Mouse (Mus musculus) erythroid progenitor cell, adult 5-6 weeks (primary cell): Measurements from ENCODE around the gene Ugt1a7c. TPM values are rescaled to one million over a fixed set of nuclear protein-coding genes. Genes with fewer than 3 reads are reported as not detected.
"Not testable (repeated sequence)": the region's sequence is repeated elsewhere in the genome, so short reads cannot be mapped to it uniquely, and the experiment has no call there.

ENCODE experiments used
- ATAC-seq: replicated peaks from 2 replicates; pipeline ENCODE4 v1.8.0; 2016; ENCODE audit warnings: moderate number of reproducible peaks, mild to moderate bottlenecking, moderate TSS enrichment, inconsistent platforms; ENCODE audit not compliant: poor library complexity, low FRiP score, severe bottlenecking
- total RNA-seq, 2 experiments: library from RNA; stranded (forward) in 1 of 2; stranded (reverse) in 1 of 2; fragments of 150-400 nt in 1 of 2; fragments of 186-747, 209-891 nt in 1 of 2; gene quantifications; 2 replicates each; pipeline versions ENCODE4 v1.2.3 to v1.2.4; 2015 to 2017; ENCODE audit warnings: low replicate concordance in 2 of 2

Gene Ugt1a7c
- total RNA-seq, 2 experiments from 2014 or later, result 7.5 to 11.5 TPM

- no peak for ATAC-seq
These were observed 123.2 kb downstream of the Ugt1a7c start for GRCm38 (mm10) chr1:88218051-88218450.

- ATAC-seq, result no peak
These were observed 123.7 kb downstream of the Ugt1a7c start for GRCm38 (mm10) chr1:88218591-88218990.

- ATAC-seq, result no peak
These were observed 124.2 kb downstream of the Ugt1a7c start for GRCm38 (mm10) chr1:88219054-88219453.

- ATAC-seq, result no peak
These were observed 125.5 kb downstream of the Ugt1a7c start for GRCm38 (mm10) chr1:88220336-88220735.

- no peak for ATAC-seq
These were observed 127.4 kb downstream of the Ugt1a7c start for GRCm38 (mm10) chr1:88222216-88222615.

DNA sequence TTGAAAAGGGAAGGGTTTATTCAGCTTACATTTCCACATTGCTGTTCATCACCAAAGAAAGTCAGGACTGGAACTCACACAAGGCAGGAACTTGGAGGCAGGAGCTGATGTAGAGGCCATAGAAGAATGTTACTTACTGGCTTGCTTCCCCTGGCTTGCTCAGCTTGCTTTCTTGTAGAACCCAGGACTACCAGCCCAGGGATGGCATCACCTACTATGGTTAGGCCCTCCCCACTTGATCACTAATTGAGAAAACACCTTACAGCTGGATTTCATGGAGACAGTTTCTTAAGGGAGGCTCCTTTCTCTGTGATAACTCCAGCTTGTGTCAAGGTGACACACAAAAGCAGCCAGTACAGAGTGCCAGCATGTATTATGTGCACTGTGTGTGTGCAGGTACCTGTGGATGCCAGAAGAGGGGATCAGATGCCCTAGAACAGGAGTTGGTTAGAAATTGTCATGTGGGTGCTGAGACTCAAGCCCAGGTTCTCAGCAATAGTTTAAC lies 128.2 kb downstream of the Ugt1a7c start:
- ATAC-seq, result not testable (repeated sequence)

GRCm38 (mm10) chr1:88223591-88223990 lies 128.7 kb downstream of the Ugt1a7c start:
- no peak for ATAC-seq

- no peak for ATAC-seq
These were observed 129.3 kb downstream of the Ugt1a7c start for GRCm38 (mm10) chr1:88224029-88224776.

GRCm38 (mm10) chr1:88225301-88225700 lies 130.4 kb downstream of the Ugt1a7c start:
- ATAC-seq, result not testable (repeated sequence)

DNA sequence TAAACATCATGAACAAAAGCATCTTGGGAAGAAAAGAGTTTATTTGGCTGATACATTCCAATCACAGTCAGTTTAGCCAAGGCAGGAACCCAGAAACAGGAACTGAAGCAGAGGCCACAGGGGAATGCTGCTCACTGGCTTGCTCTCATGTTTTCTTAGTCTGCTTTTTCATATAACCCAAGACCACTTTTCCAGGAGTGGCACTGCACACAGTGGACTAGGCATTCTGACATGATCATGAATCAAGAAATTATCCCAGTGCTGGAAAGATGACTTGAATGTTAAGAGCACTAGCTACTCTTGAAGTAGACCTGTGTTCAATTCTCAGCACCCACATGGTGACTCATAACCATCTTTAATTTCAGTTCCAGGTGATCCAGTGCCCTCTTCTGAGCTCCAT lies 130.9 kb downstream of the Ugt1a7c start:
- no peak for ATAC-seq

- no peak for ATAC-seq
These were observed 132.0 kb downstream of the Ugt1a7c start, which contains the start of gene Mroh2a for GRCm38 (mm10) chr1:88226670-88227379. Mroh2a (plus strand) TSS chr1:88226986.

DNA sequence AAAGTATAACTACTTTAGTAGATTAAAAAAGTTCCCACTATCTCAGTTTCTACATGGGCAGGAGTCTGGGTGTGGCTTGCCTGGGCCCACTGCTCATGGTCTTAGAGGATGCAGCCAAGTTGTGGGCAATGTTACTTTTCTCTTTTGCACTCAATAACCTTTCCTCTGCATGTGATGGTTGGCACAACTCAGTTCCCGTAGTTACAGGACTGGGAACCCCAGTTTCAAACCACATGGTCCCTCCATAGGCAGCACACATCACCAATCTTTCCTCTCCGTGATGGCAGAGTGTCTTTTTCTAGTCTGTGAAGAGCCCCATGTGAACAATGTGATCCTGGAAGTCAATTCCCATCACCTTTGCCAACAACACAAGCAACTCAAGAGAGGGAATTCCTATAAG lies 132.6 kb downstream of the Ugt1a7c start:
- 0 out of 2 replicates have a peak, but pooled peaks have one; percentile 18 for ATAC-seq

DNA sequence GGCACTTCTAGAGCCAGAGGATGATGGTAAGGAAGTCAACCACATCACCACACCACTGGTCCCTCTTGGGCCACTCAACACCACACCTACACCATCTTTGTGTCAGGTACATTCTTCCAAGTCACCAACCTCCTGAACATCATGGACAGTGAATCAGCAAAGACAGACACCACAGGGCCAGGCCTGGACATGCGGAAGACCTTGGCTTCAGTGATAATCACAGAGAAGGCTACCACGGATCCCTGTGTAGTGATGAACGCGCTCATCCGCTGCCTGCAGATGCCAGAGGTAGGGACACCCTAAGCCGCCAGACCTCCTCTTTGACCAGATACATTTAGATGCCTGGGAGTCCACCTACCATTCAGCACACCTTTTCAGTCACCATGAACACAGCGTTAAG lies 133.3 kb downstream of the Ugt1a7c start:
- no peak for ATAC-seq

DNA sequence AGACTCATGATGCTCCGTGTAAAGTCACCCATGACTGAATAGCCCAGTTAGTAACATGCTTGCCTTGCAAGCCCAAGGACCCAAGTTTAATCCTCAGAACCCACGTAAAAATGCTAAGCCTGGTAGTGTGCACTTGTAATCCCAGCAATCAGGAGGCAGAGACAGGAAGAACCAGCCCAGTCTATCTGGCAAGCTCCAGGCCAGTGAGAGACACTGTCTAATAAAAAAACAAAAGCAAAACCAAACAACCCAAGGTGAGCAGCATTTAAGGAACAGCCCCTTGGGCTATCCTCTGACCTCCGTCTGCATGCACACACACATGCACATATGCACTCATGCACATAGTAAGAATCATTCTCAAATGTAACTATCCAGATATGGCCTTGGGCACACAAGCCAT lies 134.7 kb downstream of the Ugt1a7c start:
- no peak for ATAC-seq

DNA sequence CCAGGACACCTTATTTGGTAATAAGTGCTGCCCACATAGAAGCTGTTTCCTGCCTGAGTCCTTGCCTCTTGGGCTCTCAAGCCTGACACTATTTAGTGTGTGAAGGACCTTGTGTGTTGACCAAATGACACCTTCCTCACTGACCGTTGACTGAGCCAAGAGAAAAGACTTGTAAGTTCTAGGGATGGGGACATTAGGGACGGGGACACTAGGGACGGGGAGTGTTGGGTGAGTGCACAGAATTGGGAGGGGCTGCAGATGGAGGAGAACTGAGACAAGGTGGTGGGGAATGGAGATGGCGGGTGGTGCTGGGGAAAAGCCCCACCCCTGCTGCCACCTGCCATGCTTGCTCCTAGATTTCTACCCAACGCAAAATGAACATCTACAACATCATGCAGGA lies 135.1 kb downstream of the Ugt1a7c start:
- no peak for ATAC-seq

DNA sequence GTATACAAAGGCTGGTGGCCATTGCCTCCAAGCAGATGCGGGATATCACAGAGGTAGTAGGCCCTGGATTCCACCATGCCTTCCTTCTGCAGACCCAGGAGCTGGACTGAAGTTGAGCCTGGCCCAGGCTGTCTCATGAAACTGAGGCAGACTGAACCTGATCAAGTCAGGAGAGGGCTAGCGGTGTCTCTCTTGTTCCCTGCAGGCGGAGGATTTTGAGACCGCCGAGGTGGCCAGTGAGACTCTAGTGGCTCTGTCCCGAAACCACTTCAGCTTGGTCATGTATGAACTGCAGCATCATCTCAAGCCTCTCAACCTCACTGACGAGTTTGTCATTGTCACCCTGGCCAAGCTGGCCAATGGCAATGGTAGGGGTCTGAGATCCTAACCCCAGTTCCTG lies 135.6 kb downstream of the Ugt1a7c start:
- no peak for ATAC-seq

GRCm38 (mm10) chr1:88230981-88231802 lies 136.3 kb downstream of the Ugt1a7c start:
- no peak for ATAC-seq

GRCm38 (mm10) chr1:88231803-88232499 lies 137.1 kb downstream of the Ugt1a7c start:
- no peak for ATAC-seq

DNA sequence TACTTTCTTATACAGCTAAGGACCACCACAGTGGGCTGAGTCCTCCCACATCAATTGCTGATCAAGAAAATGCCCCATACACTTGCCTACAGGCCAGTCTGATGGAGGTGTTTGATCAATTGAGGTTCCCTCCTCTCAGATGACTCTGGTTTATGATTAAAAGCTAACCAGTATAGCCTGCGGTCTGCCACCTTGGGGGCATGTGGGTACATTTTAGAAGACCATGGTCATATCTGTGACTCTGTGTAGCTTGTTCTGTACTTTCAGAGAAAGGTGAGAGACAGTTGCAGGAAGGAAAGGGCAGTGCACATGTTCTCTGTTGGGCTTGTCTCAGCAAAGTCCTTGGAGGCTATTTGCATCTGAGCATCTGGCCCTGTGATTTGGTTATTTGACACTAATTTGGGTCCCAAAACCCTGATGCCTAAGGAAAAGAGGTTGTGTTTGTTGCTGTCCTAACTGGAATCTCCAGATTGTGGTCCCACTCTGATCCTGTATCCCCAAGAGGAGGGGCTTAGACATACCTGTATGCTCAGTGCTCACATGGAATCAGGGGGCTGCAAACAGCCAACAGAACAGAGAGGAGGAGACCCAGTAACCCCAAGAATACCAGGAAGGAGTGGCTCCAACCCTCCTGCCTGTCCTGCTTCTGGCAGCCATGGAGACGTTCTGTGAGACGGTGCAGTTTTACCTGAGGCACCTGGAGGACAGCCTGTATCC lies 138.0 kb downstream of the Ugt1a7c start:
- ATAC-seq, result no peak
